Mouse (Mus musculus): ENCODE measurements around the gene Slc9a9. TPM values are rescaled to one million over a fixed set of nuclear protein-coding genes. Genes with fewer than 3 reads are reported as not detected.

Gene Slc9a9
- polyA plus RNA-seq, 1 experiment from 2014 or later: 3.2 TPM

DNA sequence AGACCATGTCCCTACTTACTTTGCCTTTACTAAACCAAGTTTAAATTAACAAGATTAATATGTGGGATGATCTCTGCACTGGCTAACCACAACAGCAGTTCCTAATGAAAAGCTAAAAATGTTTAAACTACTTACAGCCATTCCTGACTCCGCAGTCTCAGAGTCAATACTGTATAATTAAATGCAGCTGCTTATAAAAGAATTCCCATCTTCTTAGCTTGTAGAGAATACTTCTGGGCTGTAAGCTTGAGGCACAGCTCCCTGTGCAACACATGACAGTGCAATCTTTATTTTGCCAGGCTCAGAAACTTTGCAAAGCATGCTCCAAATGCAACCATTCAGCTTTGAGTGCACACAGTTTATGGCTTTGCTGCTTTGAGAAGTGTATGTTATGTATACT, 456.0 kb downstream of the Slc9a9 start:
- H3K4me1 ChIP-seq (replicated peaks): peaks cover 15% of the 10 kb centered on the region
- H3K27me3 ChIP-seq (ENCODE audit: insufficient read depth, poor library complexity, severe bottlenecking): no peaks in the 10 kb centered on the region
- no peaks in the 10 kb centered on the region for H3K36me3 ChIP-seq
- DNase-seq (ENCODE audit: low spot score): no peak
- WGBS: 80% methylated on average over 1 of the region's 1 CpGs
- no peak overlapping the region for H3K4me3 ChIP-seq
- H3K9me3 ChIP-seq: no peaks in the 10 kb centered on the region
- H3K27ac ChIP-seq: no peak overlapping the region

DNA sequence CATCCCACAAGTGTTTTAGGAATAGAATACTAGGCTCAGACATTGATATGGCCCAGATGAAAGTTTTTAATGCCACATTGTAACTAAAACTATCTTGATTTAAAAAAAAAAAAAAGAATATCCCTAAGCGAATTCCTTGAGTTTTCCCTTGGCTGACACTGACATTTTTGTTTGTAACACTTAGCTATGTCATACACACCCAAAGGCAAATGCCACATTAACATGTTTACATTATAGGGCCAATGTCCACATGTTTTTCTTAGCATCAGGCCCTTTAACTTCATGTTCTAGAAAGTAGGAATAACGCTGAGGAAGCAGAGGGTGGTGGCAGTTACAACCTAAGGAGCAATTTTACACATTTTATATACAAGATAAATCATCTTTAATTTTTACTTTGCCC, 458.1 kb downstream of the Slc9a9 start:
- no peak overlapping the region for H3K4me3 ChIP-seq
- H3K9me3 ChIP-seq: no peaks in the 10 kb centered on the region
- H3K36me3 ChIP-seq: no peaks in the 10 kb centered on the region
- H3K27ac ChIP-seq: no peak overlapping the region
- DNase-seq (ENCODE audit: low spot score): no peak
- 88% methylated on average over 2 of the region's 2 CpGs for WGBS
- H3K27me3 ChIP-seq (ENCODE audit: insufficient read depth, poor library complexity, severe bottlenecking): no peaks in the 10 kb centered on the region
- 0 out of 2 replicates have a peak, but pooled peaks cover 5% of the 10 kb centered on the region for H3K4me1 ChIP-seq (replicated peaks)

DNA sequence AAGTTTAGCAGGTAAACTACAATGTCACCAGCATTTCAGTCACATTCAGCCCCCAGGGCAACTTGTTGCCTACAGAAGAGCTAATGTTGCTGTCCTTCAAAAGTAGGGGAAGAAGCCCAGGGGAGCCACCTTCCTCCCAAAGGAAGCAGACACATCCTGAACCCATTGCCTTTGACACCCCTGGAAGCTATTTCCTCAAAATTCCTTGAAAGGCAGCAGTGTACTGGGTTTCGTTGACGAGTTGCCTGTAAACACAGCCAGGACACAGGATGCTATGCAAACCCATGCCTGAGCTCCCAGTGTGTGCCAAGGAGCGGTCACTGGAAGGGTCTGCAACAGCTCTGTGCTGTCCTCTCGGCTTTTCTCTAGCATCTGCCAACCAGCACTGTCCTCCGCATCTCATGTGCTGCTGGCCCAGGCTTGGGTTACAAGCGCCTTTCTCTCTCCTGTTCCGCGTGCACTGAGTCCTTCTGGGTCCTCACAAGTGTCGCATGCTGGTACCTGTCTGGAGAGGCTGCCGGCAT, 479.6 kb downstream of the Slc9a9 start:
- no peaks in the 10 kb centered on the region for H3K9me3 ChIP-seq
- H3K27me3 ChIP-seq (ENCODE audit: insufficient read depth, poor library complexity, severe bottlenecking): no peaks in the 10 kb centered on the region
- no peak overlapping the region for H3K27ac ChIP-seq
- H3K36me3 ChIP-seq: no peaks in the 10 kb centered on the region
- DNase-seq (ENCODE audit: low spot score): no peak
- 76% methylated on average over 10 of the region's 10 CpGs for WGBS
- no peak overlapping the region for H3K4me3 ChIP-seq
- H3K4me1 ChIP-seq (replicated peaks): no peaks in the 10 kb centered on the region; the same call in 1 of the 2 replicates

DNA sequence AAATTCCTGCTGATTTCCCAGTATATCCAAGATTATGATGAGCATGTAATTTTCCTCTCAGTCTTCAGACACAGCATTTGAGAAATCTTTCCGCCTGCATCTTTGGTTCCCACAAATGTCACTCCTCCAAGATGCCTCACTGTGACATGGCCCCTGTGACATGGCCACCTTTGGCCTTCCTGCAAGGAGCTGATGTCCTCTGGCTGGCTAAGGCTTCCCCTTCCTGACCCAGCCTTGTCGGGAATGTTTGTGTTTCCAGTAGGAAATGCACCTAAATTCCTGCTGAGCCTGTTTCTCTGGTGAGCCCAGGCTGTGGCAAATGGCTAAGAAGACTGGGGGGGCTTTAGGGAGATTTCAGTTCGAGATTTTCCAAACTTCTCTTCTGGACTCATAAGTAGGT, 480.4 kb downstream of the Slc9a9 start:
- H3K27me3 ChIP-seq (ENCODE audit: insufficient read depth, poor library complexity, severe bottlenecking): no peaks in the 10 kb centered on the region
- H3K27ac ChIP-seq: no peak overlapping the region
- no peak overlapping the region for H3K4me3 ChIP-seq
- 53% methylated on average over 3 of the region's 3 CpGs for WGBS
- no peaks in the 10 kb centered on the region; the same call in 1 of the 2 replicates for H3K4me1 ChIP-seq (replicated peaks)
- no peak for DNase-seq (ENCODE audit: low spot score)
- no peaks in the 10 kb centered on the region for H3K9me3 ChIP-seq
- no peaks in the 10 kb centered on the region for H3K36me3 ChIP-seq

DNA sequence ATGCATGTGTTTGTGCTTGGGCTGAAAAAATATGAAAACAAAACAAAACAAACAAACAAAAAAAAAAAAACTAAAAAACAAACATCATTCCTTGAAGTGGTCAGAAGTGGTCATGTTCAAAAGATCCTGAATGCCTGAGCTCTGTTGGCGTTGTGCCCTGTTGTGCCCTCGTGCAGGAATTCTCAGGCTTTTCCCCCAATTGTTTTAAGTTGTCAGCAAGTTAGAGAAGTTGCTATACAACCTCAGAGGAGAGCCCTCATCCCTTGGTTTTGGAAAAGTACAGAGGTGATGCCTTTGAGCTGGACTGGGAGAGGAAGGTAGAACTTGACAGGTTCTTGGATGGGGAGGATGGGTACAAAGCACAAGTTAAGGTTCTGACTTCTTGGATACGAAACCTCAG, 480.9 kb downstream of the Slc9a9 start:
- 87% methylated on average over 3 of the region's 3 CpGs for WGBS
- Histone ChIP-seq H3K36me3 (no peaks in the 10 kb centered on the region), H3K27me3 (ENCODE audit: insufficient read depth, poor library complexity, severe bottlenecking) (no peaks in the 10 kb centered on the region), H3K9me3 (no peaks in the 10 kb centered on the region), H3K4me1 (replicated peaks) (no peaks in the 10 kb centered on the region; the same call in 1 of the 2 replicates), H3K27ac (no peak overlapping the region), H3K4me3 (no peak overlapping the region)
- DNase-seq (ENCODE audit: low spot score): no peak

DNA sequence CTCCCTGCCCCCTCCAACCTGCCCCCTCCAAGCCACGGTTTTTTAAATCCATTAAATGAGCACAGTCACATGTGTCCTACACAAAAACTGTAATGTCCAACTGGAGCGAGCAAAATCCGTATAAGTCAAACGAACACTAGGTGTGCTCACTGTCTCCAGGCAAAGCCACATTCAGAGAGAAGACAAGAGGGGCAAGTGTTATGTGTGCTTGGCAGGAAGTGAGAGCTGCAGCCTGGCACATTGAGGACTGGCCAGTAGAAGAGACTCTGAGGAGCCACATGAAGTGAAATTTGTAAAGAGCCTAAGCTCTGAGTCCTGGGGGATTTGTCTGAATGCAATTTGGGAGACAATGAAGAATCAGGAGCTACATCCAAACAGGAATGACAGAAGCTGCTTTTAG, 481.3 kb downstream of the Slc9a9 start:
- 76% methylated on average over 4 of the region's 4 CpGs for WGBS
- no peaks in the 10 kb centered on the region for H3K36me3 ChIP-seq

DNA sequence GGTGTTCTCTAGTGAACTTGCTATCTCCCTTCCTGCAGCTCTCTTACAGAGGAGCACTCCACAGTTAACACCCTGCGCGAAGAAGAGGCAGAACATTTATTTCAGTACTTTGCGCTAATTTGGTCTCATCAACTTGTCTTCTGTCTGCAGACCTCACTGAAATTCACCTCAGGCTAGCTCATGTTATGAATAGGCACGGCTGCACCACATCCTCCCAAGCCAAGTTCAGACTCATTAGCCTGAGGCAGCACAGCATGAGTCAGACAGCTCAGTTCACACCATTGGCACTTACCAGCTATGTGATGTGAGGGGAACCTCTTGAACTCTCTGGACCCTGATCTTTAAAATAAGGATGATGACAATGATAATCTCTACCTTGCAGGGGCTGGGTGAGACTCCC, 482.0 kb downstream of the Slc9a9 start:
- Histone ChIP-seq H3K27ac (no peak overlapping the region), H3K4me3 (no peak overlapping the region), H3K9me3 (no peaks in the 10 kb centered on the region), H3K36me3 (no peaks in the 10 kb centered on the region), H3K27me3 (ENCODE audit: insufficient read depth, poor library complexity, severe bottlenecking) (no peaks in the 10 kb centered on the region), H3K4me1 (replicated peaks) (no peaks in the 10 kb centered on the region; the same call in 1 of the 2 replicates)
- DNase-seq (ENCODE audit: low spot score): no peak
- 81% methylated on average over 4 of the region's 4 CpGs for WGBS

More for the DNA sequence above, 481.3 kb downstream of the Slc9a9 start:
- H3K4me3 ChIP-seq: no peak overlapping the region
- H3K9me3 ChIP-seq: no peaks in the 10 kb centered on the region
- H3K27ac ChIP-seq: no peak overlapping the region
- no peaks in the 10 kb centered on the region; the same call in 1 of the 2 replicates for H3K4me1 ChIP-seq (replicated peaks)
- DNase-seq (ENCODE audit: low spot score): no peak
- no peaks in the 10 kb centered on the region for H3K27me3 ChIP-seq (ENCODE audit: insufficient read depth, poor library complexity, severe bottlenecking)

DNA sequence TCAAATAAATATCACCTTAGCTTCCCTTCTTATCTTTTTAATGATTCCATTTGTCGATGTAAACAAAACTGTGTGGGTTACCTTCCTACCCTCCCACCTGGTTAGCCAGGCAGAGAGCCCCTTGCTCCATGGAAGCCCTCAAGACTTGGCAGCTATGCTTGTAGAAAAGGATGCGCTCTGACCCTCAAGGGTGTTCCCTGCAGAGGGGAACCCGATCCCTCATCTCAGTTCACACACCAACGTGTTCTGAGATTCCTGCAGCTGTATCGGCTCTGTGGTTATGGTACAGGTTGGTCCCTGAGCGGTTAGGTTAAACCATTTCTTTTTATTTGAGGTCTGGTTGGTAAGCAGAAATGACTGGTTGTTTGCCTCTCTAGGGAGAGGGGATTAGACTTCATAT, 484.3 kb downstream of the Slc9a9 start:
- 76% methylated on average over 6 of the region's 6 CpGs for WGBS
- H3K27ac ChIP-seq: no peak overlapping the region
- DNase-seq (ENCODE audit: low spot score): no peak
- H3K4me1 ChIP-seq (replicated peaks): no peaks in the 10 kb centered on the region; the same call in 1 of the 2 replicates
- H3K9me3 ChIP-seq: no peaks in the 10 kb centered on the region
- no peak overlapping the region for H3K4me3 ChIP-seq
- no peaks in the 10 kb centered on the region for H3K27me3 ChIP-seq (ENCODE audit: insufficient read depth, poor library complexity, severe bottlenecking)
- H3K36me3 ChIP-seq: no peaks in the 10 kb centered on the region

DNA sequence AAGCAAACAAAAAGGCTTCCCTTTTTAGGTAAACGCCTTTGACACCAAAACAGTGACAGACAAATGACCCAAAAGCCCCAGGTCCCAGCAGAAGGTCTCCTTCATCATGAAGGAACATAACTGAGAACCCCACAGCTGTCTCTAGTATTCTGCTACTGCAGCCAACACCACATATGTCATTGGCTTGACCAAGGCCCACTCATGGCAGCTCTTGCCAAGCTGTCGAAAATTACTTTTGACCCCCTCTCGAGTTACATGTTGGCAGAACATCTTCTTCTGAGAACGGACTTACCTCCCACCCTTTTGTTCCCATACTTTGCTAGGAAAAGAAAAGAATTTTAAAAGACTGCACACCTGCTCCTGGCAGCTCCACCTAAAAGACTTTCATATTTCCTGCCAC, 488.2 kb downstream of the Slc9a9 start:
- DNase-seq (ENCODE audit: low spot score): no peak
- H3K4me1 ChIP-seq (replicated peaks): no peaks in the 10 kb centered on the region
- no peak overlapping the region for H3K4me3 ChIP-seq
- WGBS: 77% methylated on average over 4 of the region's 4 CpGs
- no peaks in the 10 kb centered on the region for H3K36me3 ChIP-seq
- H3K27ac ChIP-seq: no peak overlapping the region
- H3K27me3 ChIP-seq (ENCODE audit: insufficient read depth, poor library complexity, severe bottlenecking): no peaks in the 10 kb centered on the region
- no peaks in the 10 kb centered on the region for H3K9me3 ChIP-seq

DNA sequence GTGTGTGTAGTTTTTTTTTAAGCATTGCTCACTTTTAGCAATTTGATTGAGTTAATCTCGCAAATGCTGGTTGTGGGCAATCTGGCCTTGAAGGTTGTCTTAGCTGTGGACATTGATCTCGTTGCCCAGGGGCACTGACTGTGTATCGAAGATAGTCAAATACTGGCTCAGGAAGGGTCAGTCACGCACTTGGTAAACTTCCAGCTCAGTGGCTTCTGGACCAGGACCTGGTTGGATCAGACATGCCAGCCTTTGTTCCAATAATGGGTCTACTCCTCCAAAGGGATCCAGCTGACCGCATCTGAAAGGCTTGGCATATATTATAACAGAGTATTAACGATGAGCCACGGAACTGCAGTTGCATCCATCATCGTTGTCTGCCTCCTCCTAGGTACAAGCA, 489.2 kb downstream of the Slc9a9 start:
- no peak overlapping the region for H3K4me3 ChIP-seq
- no peaks in the 10 kb centered on the region for H3K36me3 ChIP-seq
- no peak for DNase-seq (ENCODE audit: low spot score)
- H3K27me3 ChIP-seq (ENCODE audit: insufficient read depth, poor library complexity, severe bottlenecking): no peaks in the 10 kb centered on the region
- H3K4me1 ChIP-seq (replicated peaks): no peaks in the 10 kb centered on the region
- H3K27ac ChIP-seq: no peak overlapping the region
- WGBS: 85% methylated on average over 8 of the region's 8 CpGs
- H3K9me3 ChIP-seq: no peaks in the 10 kb centered on the region

DNA sequence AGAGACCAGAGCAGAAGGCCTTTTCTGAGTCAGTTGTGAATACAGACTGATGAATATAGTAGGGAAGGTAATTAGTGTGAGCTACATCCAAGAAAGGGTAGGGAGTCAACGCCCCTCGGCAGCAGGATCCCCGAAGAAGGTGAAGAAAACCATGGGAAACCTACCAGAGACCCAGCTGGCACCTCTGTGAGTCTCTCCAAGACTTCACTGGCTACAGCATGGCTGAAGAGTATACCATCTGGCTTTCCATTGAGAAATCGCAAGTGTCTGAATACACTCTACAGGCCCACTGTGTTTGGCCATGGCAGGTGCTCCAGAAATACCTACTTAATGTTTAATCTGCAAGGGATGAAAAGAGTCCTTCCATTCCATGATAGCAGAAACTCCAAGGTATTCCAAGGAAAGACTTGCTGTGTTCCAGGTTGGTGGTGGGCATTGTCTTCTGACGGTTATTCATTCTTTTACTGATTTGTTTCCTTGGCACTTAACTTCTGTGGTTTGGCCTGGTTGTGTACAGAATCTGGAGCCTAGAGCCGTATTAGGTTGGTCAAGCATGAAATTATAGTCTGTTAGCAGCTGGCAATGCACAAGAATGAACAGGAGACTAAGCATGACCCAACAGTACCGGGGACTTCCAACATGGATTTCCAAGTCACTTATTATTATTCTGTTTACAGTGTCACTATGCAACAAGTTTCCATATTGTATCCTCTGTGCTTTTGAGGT, 491.0 kb downstream of the Slc9a9 start:
- Histone ChIP-seq H3K4me3 (no peak overlapping the region), H3K4me1 (replicated peaks) (no peaks in the 10 kb centered on the region), H3K27me3 (ENCODE audit: insufficient read depth, poor library complexity, severe bottlenecking) (no peaks in the 10 kb centered on the region), H3K36me3 (no peaks in the 10 kb centered on the region), H3K27ac (no peak overlapping the region), H3K9me3 (no peaks in the 10 kb centered on the region)
- 90% methylated on average over 7 of the region's 7 CpGs for WGBS
- DNase-seq (ENCODE audit: low spot score): no peak

DNA sequence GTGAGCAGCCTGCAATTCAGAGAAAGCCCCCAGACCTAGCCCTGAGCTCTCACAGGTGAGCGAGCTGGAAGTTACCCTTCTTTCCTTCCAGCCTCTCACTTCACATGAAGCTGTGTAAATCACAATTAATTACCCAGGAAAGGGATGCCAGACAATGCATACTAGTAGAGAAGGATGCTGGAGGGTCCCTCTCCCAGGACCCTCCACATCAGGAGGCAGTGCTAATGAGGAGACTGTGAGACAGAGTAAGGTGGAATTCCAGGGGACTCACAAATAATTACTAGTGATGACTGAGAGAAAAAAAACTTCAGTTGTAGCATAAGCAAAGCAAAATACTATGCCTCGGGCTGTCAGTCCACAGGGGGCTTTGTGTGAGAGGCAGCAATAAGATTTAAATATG, 492.0 kb downstream of the Slc9a9 start:
- H3K27ac ChIP-seq: no peak overlapping the region
- WGBS: 80% methylated on average over 2 of the region's 2 CpGs
- DNase-seq (ENCODE audit: low spot score): no peak
- H3K27me3 ChIP-seq (ENCODE audit: insufficient read depth, poor library complexity, severe bottlenecking): no peaks in the 10 kb centered on the region
- no peak overlapping the region for H3K4me3 ChIP-seq
- H3K36me3 ChIP-seq: no peaks in the 10 kb centered on the region
- H3K4me1 ChIP-seq (replicated peaks): no peaks in the 10 kb centered on the region
- no peaks in the 10 kb centered on the region for H3K9me3 ChIP-seq

DNA sequence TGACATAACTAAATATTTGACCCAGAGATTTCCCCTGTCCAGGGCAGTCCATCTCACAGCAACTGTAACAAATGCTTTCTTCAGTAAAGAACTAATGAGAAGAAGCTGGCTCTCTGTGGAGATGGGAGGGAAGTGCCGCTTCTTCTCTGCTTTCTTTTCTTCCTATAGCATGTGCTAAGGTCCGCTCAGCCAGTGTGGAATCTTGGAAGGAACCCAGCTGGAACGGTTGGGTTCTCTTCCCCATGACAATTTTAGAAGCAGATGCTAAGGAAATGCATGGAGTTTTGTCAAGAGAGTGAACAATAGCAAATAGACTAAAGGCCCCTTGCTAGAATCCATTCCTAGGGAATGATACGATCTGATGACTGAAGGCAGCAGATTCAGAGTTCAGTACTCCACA, 496.5 kb downstream of the Slc9a9 start:
- Histone ChIP-seq H3K36me3 (no peaks in the 10 kb centered on the region), H3K4me1 (replicated peaks) (no peaks in the 10 kb centered on the region), H3K9me3 (no peaks in the 10 kb centered on the region), H3K27ac (no peak overlapping the region), H3K27me3 (ENCODE audit: insufficient read depth, poor library complexity, severe bottlenecking) (no peaks in the 10 kb centered on the region), H3K4me3 (no peak overlapping the region)
- no peak for DNase-seq (ENCODE audit: low spot score)
- 88% methylated on average over 4 of the region's 4 CpGs for WGBS

Measured in hindbrain, embryonic 10.5 days (tissue).